Mouse (Mus musculus) layer of hippocampus, postnatal 14 days (tissue): ENCODE measurements around the gene Hap1. TPM values are rescaled to one million over a fixed set of nuclear protein-coding genes. Genes with fewer than 3 reads are reported as not detected.
"Not testable (repeated sequence)": the region's sequence is repeated elsewhere in the genome, so short reads cannot be mapped to it uniquely, and the experiment has no call there.

Experiments
- DNase-seq, 2 experiments: peaks; one replicate each; pipeline ENCODE4 v3.0.0; 2021 to 2022; ENCODE audit warnings: low spot score in 2 of 2, mixed read lengths in 1 of 2
- total RNA-seq, 2 experiments: library from RNA; stranded (reverse); gene quantifications; 2 replicates each; pipeline ENCODE4 v1.2.3; 2021

The Hap1 gene
- total RNA-seq, 2 experiments from 2014 or later: 110 to 123 TPM

DNA sequence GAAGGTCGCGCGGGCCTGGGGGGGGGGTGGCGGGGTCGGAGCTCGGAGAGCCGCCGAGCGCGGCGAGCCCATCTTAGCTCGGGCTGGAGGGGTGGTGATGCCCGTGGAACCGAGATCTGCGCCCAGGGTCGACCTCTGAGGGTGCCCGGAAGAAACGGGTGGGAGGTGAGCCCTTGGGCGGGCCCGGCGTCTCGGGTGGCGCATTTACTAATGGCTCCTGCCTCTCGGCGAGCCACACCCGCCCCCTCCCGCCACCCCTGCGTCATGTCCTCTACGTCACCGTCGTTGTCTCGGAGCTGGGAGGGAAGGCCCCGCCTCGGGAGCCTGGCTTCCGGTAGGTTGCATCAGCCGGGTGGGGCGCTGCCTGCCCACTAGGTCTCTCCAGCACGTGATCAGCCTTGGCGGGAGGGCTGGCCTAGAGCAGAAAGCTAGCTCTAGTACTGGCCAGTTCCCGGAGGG lies 35.7 kb downstream of the Hap1 start:
- peak; percentile 88 to 95 for DNase-seq

DNA sequence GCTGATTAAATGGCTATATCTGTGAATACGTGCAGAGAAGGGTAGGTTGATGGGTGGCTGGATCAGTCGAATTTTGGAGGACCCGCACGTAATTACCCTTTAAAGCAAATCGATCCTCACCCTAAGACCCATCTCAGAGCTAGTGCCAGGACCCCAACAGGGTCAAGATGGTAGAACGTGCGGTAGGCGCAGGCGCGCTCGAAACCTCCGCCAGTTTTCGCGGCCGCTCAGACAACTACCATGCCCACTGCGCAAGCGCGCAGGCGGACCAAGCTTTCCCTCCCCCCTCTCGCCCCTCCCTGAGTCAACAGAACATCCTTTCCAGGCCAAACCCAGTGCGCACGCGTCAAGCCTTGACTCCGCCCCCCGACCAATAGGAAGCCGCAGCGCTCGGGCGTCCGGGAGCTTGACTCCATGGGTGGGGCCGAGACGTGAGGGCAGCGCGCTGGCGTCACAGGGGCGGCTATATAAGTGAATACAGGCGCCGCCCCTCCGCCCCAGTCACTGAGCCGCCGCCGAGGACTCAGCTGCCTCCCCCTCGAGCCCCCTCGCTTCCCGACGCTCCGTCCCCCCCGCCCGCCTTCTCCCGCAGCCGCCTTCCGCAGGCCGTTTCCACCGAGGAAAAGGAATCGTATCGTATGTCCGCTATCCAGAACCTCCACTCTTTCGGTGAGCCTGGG lies 36.3 kb downstream of the Hap1 start, which contains the start of gene Eif1:
TSS of gene Eif1 (plus strand) at position 394 of the 680 bp plus-strand sequence.
- DNase-seq: peak; percentile 99 to 100

DNA sequence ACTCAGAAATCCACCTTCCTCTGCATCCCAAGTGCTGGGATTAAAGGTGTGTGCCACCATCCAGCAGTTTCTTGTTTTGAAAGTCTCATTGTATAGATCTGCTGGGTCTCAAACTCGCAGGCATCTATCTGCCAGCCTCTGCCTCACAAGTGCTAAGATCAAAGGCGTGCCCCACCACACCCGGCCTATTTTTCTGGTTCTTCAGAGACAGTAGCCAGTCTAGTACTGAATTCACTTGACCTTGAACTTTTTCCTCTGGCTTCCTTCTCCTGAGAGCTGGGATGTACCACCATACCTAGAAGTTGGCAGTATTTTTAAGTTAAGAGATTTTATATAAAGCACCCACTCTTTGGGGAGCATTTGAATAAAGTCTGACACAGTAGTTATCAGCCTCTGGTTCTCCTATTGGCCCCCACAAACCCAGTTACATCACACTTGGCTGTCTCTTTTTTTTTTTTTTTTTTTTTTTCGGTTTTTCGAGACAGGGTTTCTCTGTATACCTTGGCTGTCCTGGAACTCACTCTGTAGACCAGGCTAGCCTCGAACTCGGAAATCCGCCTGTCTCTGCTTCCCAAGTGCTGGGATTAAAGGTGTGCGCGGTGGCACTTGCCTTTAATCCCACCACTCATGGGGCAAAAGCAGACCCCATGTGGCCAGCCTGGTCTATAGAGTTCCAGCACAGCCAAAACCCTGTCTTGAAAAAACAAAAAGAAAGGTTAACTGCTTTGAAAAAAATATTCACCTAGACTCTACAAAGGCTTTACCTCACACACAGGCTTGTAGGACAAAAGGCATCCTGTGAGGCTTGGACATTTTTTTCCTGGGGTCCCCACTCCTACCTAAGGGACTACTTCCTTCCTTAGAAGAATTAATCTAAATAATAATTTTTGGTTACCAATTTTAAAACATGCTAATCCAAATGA lies 37.1 kb downstream of the Hap1 start:
- no peak for DNase-seq

DNA sequence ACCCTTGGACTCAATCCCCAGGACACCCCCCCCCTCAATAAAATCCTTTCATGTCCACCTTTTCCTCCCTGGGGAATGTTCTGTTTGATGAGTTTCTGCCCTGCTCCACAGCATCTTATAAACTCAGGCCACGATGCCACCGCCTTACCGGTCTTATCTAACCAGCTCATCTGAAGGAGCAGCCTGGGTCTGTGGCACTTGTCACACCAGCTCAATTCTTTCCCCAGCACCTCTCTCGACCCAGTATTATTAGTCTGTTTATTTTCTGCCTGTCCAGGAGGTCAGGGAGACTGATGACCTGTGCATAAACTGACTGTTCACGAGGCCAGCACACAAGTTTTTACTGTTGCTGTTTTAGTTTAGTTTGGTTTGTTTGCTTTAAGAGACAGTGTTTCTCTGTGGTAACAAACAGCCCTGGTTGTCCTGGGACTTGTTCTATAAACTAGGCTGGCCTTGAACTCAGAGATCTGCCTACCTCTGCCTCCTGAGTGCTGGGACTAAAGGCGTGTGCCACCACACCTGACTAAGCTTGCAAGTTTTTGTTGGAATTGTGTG lies 38.0 kb downstream of the Hap1 start:
- DNase-seq: no peak

DNA sequence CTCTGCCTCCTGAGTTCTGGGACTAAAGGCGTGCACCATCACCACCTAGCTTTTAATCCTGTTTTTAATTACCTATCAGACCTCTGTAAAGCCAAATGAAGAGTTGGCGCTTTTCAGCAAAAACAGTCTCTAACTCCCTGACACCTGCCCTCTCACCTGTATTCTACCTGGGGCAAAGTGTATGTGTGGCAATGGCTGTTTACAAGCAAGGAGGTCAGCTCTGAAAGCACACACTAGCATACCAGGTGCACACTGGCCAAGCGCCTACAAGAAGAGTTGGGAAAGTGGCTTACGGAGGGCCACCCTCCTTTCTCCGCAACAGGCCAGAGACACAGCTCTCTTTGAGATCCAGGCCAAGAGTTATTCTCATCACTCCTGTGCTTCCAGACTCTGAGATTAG lies 40.5 kb downstream of the Hap1 start:
- no peak for DNase-seq

DNA sequence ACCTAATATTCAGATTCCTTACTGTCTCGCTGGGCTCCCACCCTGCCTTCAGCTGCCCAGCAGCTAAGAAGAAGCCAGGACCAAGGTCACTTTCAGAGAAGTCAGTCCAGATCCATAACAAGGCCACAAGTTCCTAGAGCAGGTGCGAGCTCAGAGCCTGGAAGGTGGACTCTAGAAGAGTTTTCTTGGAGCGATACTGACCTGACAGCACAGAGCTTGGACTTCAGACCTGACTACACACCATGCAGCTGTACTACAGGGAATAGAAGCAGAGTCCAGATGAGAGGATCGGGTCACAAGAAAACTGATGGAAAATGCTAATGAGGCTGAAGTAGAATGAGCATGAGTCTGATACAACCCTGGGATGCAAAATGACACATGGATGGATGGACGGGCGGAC lies 42.5 kb downstream of the Hap1 start:
- no peak for DNase-seq

DNA sequence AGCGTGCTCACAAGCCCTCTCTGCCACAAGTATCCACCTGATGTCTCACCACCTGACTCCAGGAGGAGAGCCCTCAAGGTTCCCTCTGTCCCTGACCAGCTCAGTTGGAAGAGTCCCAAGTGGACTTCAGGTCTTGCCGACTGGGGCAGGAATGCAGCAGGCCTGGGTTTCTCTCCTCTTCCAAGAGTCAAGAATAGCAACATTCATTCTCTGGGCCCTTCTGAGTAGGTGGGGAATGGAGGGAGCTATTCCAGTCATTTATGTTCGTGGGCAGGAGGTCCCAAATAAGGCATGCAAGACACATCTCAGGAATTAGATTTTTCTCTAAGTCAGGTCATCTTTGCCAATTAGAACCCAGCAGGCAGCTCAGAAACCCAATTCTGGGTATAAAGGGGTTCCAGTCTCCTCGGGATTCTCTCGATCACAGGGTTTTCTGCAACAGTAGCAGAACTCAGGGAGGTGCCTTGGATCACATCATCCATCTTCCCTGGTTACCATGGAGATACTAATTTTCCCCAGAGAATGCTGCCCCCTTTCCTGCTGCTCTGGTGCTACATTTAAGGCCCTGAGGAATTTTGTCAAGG lies 43.7 kb downstream of the Hap1 start:
- DNase-seq: peak; percentile 46 to 62

DNA sequence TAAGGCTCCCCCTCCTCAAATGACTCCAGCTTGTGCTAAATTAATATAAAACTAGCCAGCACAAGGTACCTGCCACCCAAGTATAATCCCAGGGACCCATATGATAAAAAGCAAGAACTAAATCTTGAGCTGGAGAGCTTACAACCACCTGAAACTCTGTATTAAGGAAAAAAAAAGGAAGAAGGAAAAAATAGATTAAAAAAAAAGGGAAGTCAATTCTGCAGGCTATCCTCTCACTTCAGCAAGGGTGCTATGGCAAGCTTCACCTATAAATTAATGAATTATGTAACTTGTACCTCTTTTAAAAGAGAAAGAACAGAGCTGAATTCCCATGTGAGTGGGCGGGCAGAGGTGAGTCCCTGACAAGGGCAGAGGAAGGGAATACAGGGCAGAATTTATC lies 44.3 kb downstream of the Hap1 start:
- no peak for DNase-seq

DNA sequence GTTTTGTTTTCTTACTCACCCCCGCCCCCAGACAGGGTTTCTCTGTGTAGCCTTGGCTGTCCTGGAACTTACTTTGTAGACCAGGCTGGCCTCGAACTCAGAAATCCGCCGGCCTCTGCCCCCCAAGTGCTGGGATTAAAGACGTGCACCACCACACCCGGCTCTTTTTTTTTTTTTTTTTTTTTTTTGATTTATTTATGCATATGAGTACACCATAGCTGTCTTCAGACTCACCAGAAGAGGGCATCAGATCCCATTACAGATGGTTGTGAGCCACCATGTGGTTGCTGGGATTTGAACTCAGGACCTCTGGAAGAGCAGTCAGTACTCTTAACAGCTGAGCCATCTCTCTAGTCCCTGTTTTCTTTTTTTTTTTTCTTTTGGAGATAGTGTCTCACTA lies 47.3 kb downstream of the Hap1 start:
- not testable (repeated sequence) for DNase-seq

DNA sequence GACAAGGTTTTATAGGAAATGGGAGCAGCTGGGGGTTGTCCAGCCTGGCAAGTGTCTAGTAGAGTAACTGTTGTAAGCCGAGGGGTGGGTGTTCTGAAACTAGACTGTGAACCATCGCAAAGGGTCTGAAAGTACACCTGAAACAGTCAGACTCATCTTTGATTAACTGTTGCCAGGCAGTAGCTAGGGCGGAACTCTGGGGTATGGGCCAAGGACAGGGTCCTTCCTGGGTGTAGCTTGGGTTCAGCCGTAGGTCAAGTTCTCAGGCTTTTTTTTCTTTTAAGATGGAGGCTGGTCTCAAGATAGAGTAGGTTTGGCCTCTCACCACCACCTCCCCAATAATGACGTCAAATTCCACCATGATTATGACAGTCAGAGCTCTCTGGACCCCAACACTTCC lies 48.0 kb downstream of the Hap1 start:
- DNase-seq: no peak

DNA sequence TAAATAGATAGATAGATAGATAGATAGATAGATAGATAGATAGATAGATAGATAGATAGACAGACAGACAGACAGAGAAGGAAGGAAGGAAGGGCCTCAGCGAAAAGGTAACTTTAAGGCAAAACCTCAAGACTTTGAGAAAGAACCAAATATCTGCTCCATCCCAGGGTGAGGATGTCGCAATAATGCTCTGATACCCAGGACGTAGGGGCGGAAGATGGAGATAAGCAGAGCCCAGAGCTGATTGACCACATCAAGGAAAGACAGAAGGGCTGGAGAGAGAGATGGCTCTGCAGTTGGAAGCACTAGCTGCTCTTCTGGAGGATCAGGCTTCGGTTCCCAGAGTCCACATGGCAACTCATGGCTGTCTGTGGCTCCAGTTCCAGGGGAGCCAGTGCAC lies 54.6 kb downstream of the Hap1 start:
- no peak for DNase-seq

DNA sequence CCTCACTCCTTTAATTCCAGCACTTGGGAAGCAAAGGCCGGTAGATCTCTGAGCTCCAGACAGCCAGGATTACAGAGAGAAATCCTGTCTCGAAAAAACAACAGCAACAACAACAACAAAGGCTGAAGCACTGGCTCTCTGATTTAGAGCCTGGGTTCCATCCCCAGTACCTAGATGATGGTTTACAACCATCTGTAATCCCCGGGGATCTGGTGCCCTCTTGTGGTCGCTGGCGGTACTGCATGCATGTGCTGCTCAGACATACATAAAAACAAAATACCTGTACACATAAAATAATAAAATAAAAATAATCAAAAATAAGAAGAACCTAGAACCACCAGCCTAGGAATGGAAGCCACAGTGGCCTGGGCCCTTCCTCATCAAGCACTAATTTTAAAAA lies 55.6 kb downstream of the Hap1 start:
- peak in 1 of 2 experiments; percentile 57 for DNase-seq

DNA sequence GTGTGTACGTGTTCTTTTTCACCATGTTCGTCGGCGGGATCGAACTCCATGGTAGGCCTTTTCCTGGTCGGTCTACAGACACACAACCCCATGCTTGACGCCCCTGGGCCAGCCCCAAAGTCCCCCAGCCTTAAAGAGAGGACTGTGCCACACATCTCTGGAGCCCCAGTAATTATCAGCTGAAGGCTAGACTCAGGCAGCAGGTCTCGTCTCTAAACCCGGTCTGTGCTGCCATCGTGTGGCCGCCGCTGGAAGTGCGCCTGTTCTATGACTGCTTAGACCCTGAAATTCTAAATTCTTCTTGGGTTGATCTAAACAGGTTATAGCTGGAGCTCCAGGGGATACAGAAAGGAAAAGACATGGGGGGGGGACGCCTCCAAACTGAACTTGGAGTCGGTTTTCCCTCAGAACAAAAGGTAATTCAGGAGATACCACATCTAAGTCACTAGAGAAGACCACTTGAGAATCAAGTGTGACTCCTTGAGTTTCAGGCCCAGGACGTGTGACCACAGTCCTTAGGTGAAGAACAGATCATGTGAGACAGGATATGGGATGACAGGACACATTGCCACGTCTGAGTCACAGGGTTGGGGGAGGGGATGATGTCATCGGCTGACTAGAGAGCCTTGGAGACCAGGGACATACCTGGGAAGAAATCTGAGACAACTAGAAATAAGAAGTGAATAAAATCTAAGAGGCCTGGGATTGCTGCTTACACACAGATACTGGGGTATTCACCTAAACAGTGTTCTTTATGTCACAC lies 57.5 kb downstream of the Hap1 start:
- peak; percentile 79 to 86 for DNase-seq

DNA sequence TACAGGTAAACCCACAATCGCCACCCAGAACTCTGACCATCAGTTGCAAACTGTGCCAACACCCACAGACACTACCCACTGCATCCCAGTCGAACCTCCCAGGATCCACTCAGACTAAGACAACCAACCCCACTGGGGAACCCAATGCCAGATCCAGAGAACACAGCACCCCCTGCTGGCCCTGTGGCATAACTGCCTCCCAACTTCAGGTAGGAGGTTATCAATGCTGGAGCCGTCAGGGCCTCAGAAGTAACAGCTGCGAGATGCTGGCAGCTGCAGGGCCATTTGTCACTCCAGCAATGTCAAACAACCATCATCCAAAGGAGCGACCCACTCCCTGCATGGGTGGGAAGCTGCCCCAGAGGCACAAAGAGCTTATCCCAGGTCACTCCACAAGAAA lies 58.1 kb downstream of the Hap1 start:
- no peak for DNase-seq

Other genes starting within 250 kb of the Hap1 start
- gene Krt13, start 234.6 kb downstream of the Hap1 start, total RNA-seq: not detected
- gene Krt15, start 220.2 kb downstream of the Hap1 start, total RNA-seq: 1 to 10 TPM in 1 of 2 experiments, under 1 TPM in 1; 0.55 to 1.2 TPM
- under 1 TPM; 0.48 to 0.81 TPM for gene Krt19, start 207.5 kb downstream of the Hap1 start, total RNA-seq
- gene Krt9, start 162.9 kb downstream of the Hap1 start, total RNA-seq: 1 to 10 TPM; 1.8 to 2.1 TPM
- not detected for gene Krt14, start 148.6 kb downstream of the Hap1 start, total RNA-seq
- not detected for gene Krt16, start 107.2 kb downstream of the Hap1 start, total RNA-seq
- not detected for gene Krt17, start 95.1 kb downstream of the Hap1 start, total RNA-seq
- gene Krt42, start 86.3 kb downstream of the Hap1 start, total RNA-seq: not detected
- gene Eif1, start 36.2 kb downstream of the Hap1 start, total RNA-seq: 100 to 1,000 TPM; 704 to 721 TPM
- not detected for gene Gast, start 21.7 kb downstream of the Hap1 start, total RNA-seq
- 10 to 100 TPM; 40.8 to 43.0 TPM for gene Jup, start 41.6 kb upstream of the Hap1 start, total RNA-seq
- gene P3h4, start 58.7 kb upstream of the Hap1 start, total RNA-seq: 1 to 10 TPM; 7.5 to 8.1 TPM
- gene Fkbp10, start 59.6 kb upstream of the Hap1 start, total RNA-seq: 10 to 100 TPM; 11.9 TPM
- gene Nt5c3b, start 85.7 kb upstream of the Hap1 start, total RNA-seq: 10 to 100 TPM; 50.4 to 58.2 TPM
- 1 to 10 TPM; 1.1 to 1.4 TPM for gene Klhl10, start 85.8 kb upstream of the Hap1 start, total RNA-seq
- 10 to 100 TPM; 94.3 to 98.1 TPM for gene Klhl11, start 116.6 kb upstream of the Hap1 start, total RNA-seq
- gene Acly, start 171.9 kb upstream of the Hap1 start, total RNA-seq: 100 to 1,000 TPM; 110 to 119 TPM
- gene Ttc25, start 189.5 kb upstream of the Hap1 start, total RNA-seq: 1 to 10 TPM in 1 of 2 experiments, under 1 TPM in 1; 0.60 to 1.5 TPM
- 100 to 1,000 TPM; 355 to 359 TPM for gene Cnp, start 218.8 kb upstream of the Hap1 start, total RNA-seq